Mouse (Mus musculus) 416B (cell line): ENCODE data around the gene Vwf.

Source experiments
- DNase-seq: peaks from one replicate; pipeline ENCODE4 v3.0.0; 2011; ENCODE audit warnings: low read depth

Vwf gene

GRCm38 (mm10) chr6:125586042-125586566 lies 39.5 kb downstream of the Vwf start:
- DNase-seq: no peak

- DNase-seq: peak; percentile 62
Observed at GRCm38 (mm10) chr6:125588241-125588640, 41.7 kb downstream of the Vwf start.

- no peak for DNase-seq
Observed at GRCm38 (mm10) chr6:125589075-125589474, 42.5 kb downstream of the Vwf start.

DNA sequence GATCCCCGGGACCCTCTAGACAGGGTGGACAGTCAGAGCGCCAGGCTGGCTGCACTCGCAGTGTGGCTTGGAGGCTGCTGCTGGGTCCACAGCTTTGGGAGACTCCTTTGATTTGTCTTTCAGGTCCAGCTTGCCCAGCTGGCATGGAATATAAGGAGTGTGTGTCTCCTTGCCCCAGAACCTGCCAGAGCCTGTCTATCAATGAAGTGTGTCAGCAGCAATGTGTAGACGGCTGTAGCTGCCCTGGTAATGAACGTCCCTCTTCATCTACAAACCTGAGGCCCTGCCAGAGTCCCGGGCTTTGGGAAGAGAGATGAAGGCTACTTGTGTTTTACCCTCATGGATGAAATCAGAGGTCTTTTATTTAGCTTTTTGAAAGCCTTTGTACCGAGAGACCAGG lies 43.5 kb downstream of the Vwf start:
- no peak for DNase-seq

DNA sequence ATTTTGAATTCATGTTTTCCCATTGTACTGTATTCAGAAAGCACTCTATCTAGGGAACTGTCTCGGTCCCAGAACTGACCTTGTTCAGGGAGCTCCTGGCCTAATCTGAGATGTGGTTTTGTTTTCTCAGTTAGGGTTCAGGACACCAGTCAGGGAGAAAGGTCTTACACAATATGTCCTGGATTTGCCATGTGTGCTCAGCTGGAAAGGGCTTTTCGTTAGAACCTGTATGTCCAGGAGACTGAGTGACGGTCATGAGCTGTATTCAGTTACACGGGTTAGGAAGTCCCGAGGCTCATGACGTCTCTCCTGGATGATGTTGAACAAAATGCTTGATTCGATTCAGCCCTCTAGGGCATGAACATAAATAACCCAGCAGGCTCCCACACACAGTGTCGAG lies 43.9 kb downstream of the Vwf start:
- DNase-seq: no peak

GRCm38 (mm10) chr6:125591652-125592385 lies 45.2 kb downstream of the Vwf start:
- no peak for DNase-seq

DNA sequence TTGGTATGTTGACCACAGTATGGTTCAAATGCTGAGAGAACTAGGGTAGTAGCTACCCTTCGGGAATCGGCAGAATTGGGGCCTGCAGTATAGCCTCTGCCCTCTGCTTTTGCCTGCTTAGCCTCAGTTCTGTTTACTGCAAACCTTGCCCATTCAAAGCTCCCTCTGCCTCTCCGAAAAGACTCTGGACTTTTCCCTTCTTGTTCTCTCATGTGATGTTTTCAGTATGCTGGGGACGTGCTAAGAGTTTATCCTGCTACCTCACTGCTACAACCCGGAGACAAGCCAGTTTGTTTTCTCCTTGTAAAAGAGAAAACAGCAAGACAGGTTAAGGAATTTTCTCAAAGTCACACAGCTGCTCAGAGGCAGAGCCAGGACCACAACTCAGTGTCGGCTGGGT lies 46.0 kb downstream of the Vwf start:
- DNase-seq: no peak

GRCm38 (mm10) chr6:125594311-125594710 lies 47.7 kb downstream of the Vwf start:
- no peak for DNase-seq

DNA sequence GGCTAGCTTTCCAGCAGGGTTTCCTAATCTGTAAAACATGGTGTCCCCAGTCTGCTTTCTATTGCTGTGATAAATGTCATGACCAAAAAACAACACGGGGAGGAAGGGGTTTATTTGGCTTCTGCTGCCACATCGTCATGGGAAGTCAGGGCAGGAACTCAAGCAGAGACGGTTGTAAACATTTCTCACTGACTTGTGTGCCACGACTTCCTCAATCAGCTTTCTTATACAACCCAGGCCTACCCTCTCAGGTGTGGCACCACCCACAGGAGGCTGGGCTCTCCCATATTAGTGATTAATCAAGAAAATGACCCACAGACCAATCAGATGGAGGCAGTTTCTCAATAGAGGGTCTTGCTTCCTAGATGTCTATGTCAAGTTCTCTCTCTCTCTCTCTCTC lies 48.3 kb downstream of the Vwf start:
- DNase-seq: peak; percentile 62

GRCm38 (mm10) chr6:125596701-125597318 lies 50.2 kb downstream of the Vwf start:
- no peak for DNase-seq

GRCm38 (mm10) chr6:125597716-125598115 lies 51.1 kb downstream of the Vwf start:
- no peak for DNase-seq

DNA sequence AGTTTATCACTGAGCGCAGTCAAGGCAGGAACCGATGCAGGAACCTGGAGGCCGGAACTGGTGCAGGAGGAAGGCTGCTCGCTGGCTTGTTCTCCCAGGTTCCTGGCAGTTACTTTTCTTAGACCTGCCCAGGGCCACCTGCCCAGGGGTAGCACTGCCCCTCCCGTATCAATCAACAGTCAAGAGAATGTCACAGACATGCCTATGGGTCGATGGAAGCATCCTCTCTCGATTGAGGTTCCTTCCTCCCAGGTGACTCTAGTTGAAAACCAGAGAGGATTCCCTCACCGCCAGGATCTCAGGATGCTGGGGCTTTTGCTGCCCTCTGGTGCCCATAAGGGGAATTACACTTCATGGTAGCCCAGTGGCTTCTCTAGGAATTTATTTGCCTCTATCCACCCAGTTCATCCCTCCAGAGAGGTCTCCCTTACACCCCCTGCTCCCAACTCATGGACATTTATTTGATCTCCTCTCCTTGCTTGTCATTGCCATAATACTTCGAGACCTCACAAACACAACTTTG lies 53.5 kb downstream of the Vwf start:
- peak; percentile 65 for DNase-seq

GRCm38 (mm10) chr6:125600669-125601068 lies 54.1 kb downstream of the Vwf start:
- no peak for DNase-seq

- DNase-seq: no peak
Observed at GRCm38 (mm10) chr6:125601190-125601589, 54.6 kb downstream of the Vwf start.

DNA sequence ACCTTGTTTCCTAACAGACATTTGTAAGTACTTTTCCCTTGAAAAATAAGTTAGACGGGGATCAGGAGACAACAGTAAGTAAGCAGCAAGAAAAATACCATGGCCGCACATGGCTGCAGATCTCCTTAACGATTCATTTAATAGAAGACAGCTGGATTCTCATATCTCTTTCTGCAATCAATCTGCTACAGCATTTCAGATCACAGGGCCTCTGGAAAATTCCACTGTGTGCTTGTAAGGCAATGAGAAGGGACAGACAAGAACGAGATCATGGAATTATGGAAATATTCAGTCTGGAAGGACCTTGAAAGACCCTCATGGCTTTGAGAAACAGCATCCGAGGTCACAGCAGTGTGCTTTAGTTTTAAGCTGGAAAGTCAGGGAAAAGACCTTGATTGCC lies 55.2 kb downstream of the Vwf start:
- DNase-seq: no peak

DNA sequence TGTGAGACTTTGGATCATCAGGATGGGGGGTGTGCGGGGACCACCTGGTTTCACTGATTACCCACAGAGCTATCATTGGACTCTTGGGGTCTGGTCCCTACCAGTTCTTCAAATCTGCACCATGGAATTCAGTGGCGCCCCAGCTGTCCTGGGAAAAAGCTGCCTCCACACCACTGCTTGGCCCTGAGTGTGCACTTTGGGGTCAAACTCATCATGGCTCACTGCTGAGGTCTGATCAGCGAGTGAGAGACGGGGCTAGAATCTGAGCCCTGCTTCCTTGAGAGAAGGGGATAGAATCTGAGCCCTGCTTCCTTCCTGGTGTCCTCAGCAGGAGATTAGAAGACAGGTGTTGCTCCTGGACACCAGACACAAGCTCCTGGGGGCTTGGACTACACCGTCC lies 55.8 kb downstream of the Vwf start:
- no peak for DNase-seq

GRCm38 (mm10) chr6:125603234-125603633 lies 56.7 kb downstream of the Vwf start:
- peak; percentile 86 for DNase-seq

DNA sequence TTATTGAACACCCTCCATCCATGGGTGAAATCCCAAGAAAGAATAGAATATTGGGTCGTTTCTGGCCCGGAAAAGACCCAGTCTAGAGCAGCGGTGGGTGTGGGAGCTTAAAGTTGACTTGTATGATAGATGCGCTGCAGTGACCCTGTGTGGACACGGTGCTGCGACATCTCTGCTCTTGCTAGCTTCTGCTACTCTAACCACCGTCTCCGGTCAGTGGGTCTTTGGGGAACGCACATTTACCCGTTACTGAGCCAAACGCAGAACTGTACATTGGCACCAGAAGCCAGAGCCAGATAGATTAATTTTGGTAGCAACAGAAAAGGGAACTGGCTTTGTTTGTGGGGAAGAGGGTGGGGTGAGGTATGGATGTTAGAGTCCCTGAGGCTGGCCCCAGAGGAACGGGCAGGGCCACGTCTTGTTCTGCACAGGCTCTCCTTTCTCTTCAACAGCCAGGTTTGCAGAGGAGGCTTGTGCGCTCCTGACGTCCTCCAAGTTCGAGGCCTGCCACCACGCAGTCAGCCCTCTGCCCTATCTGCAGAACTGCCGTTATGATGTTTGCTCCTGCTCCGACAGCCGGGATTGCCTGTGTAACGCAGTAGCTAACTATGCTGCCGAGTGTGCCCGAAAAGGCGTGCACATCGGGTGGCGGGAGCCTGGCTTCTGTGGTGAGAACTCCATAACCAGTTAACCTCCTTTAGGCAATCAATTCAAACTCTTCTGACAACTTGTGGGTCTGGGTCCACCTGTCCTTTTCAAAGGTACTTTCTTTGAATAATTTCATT lies 57.3 kb downstream of the Vwf start:
- peak; percentile 20 for DNase-seq

- DNase-seq: peak; percentile 68
Observed at GRCm38 (mm10) chr6:125604463-125605191, 58.1 kb downstream of the Vwf start.

DNA sequence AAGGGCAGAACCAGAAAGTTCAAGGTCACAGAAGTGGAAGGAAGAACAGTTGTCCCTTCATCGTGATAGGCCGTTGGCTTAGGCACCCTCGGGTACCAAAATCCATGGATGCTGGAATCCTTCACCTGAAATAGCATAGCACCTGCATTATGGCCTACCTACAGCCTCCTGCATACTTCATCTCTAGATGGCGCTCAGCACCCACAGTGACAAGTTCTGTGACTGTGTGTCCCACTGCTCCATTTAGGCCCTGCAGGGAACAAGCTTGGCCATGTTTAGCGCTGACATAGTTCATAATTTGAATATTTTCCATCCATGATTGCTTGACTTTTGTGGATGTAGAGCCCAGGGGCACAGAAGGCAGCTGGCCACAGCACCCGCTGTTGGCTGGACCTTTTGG lies 62.5 kb downstream of the Vwf start:
- DNase-seq: no peak

DNA sequence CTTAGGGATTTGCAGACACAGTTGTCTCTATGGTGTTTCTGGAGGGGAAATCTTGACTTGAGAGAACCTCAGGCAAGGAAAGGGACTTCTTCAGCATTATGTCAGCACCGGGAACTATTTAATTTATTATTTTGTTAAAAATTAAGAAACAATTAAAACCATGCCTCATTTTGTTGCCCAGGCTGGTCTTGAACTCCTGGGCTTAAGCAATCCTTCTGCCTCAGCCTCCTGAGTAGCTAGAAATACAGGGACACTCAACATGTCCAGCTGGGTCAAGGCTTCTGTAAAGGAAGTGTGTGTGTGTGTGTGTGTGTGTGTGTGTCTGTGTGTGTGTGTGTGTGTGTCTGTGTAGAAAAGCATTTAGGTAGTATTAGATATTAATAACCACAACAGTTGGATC lies 71.3 kb downstream of the Vwf start:
- DNase-seq: peak; percentile 48

- no peak for DNase-seq
Observed at GRCm38 (mm10) chr6:125620764-125621163, 74.2 kb downstream of the Vwf start.
